ENCODE assay signal across 9 mouse cellular contexts in the genomic region with DNA sequence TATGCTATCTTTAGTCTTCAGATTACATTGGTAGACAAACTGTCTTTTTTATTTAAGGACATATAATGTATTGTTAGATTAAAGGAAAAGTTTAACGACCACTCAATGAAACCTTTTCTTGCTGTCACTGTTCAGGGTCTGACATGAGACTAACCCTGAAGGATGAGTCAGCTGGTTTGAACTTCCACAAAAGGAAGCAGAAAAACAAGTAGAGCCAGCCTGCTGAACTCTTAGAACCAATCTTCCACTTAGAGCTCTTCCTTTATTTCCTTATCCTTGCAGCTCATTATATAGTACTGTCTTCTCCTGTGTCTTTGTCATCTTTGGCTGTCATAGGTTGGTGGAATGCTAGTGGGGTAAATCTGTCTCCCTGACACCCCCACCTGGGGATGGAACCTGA. TPM values are rescaled to one million over a fixed set of nuclear protein-coding genes. Genes with fewer than 3 reads are reported as not detected.
DNase-seq lines count a peak whose midpoint lies in the region; ATAC-seq lines count a peak whose summit lies in the region.
"Had no signal": no experiment of that assay in that cellular context is flagged by ENCODE, and none has a peak within 500 bp of the region (broad histone marks: within the 10 kb centered on the region; RNA-seq: fewer than 3 reads in every experiment).

No protein-coding gene starts in this region.

- DNase-seq in heart, postnatal 4 days = no peak
- peak; percentile 17 for DNase-seq in c-Kit-positive CD71-positive TER-119-negative erythroid progenitor cells, embryonic 14.5 days (ENCODE audit: low read depth)
- no peak for DNase-seq in midbrain, embryonic 14.5 days
- DNase-seq in left cerebral cortex, postnatal 25 days (ENCODE audit: low spot score in 2 of 2) = no peak
- DNase-seq in ovary, postnatal 10 days (ENCODE audit: low spot score) = no peak
- no peak for DNase-seq in thymus, adult 18-20 months

- peak overlapping the region; percentile 84 for H3K27ac ChIP-seq in heart, embryonic 13.5 days (replicated peaks)
- H3K27ac ChIP-seq in hindbrain, embryonic 16.5 days (ENCODE audit: low read depth, low read length) = no peak overlapping the region
- no peak overlapping the region for H3K27ac ChIP-seq in midbrain, embryonic 14.5 days (replicated peaks; ENCODE audit: low read depth, low read length)

- peak overlapping the region; percentile 72 for H3K4me3 ChIP-seq in heart, embryonic 13.5 days
- peak overlapping the region; percentile 2; the same call in 1 of the 2 replicates for H3K4me3 ChIP-seq in hindbrain, embryonic 16.5 days (ENCODE audit: low read length)
- peak overlapping the region; percentile 24 for H3K4me3 ChIP-seq in midbrain, embryonic 14.5 days (replicated peaks; ENCODE audit: low read depth, low read length)

- no peaks in the 10 kb centered on the region for H3K9me3 ChIP-seq in heart, embryonic 13.5 days
- H3K9me3 ChIP-seq in hindbrain, embryonic 16.5 days (ENCODE audit: control insufficient read depth, low read length) = no peaks in the 10 kb centered on the region
- no peaks in the 10 kb centered on the region for H3K9me3 ChIP-seq in midbrain, embryonic 14.5 days (ENCODE audit: control insufficient read depth, low read length)
- H3K9me3 ChIP-seq: G1E had no signal

- ATAC-seq in heart, embryonic 13.5 days (ENCODE audit: extremely low read depth, insufficient number of reproducible peaks, low FRiP score, low TSS enrichment) = no peak; the same call in 1 of the 2 replicates
- no peak for ATAC-seq in hindbrain, embryonic 16.5 days
- no peak for ATAC-seq in midbrain, embryonic 14.5 days (ENCODE audit: low FRiP score, low TSS enrichment)

- intact Hi-C loops in left cerebral cortex, postnatal 25 days (cut with DNase I) = no loop called here

- peaks cover 59% of the 10 kb centered on the region for H3K36me3 ChIP-seq in heart, embryonic 13.5 days
- peaks cover 12% of the 10 kb centered on the region; the same call in 1 of the 2 replicates for H3K36me3 ChIP-seq in hindbrain, embryonic 16.5 days (ENCODE audit: control insufficient read depth, insufficient read depth, low read length)
- peaks cover 29% of the 10 kb centered on the region for H3K36me3 ChIP-seq in midbrain, embryonic 14.5 days (ENCODE audit: control insufficient read depth, insufficient read depth, low read length)

- H3K4me1 ChIP-seq in heart, embryonic 13.5 days = peaks cover 32% of the 10 kb centered on the region
- H3K4me1 ChIP-seq in hindbrain, embryonic 16.5 days (ENCODE audit: control insufficient read depth, insufficient read depth, low read depth, low read length) = peaks cover 8% of the 10 kb centered on the region
- H3K4me1 ChIP-seq in midbrain, embryonic 14.5 days (ENCODE audit: control insufficient read depth, insufficient read depth, low read length) = peaks cover 21% of the 10 kb centered on the region

- no peaks in the 10 kb centered on the region for H3K27me3 ChIP-seq in heart, embryonic 13.5 days (replicated peaks)
- no peaks in the 10 kb centered on the region for H3K27me3 ChIP-seq in hindbrain, embryonic 16.5 days (replicated peaks; ENCODE audit: control insufficient read depth, insufficient read depth, low read length)
- H3K27me3 ChIP-seq in midbrain, embryonic 14.5 days (ENCODE audit: control insufficient read depth, insufficient read depth, low read length) = no peaks in the 10 kb centered on the region

- H3K9ac ChIP-seq in heart, embryonic 13.5 days = peak overlapping the region; percentile 72
- no peak overlapping the region for H3K9ac ChIP-seq in hindbrain, embryonic 16.5 days (ENCODE audit: low read depth, low read length)
- H3K9ac ChIP-seq in midbrain, embryonic 14.5 days (replicated peaks; ENCODE audit: low read length) = no peak overlapping the region

- WGBS in heart, embryonic 13.5 days = 35% methylated on average over 1 of the region's 1 CpGs
- WGBS in hindbrain, embryonic 16.5 days = 57% methylated on average over 1 of the region's 1 CpGs
- WGBS in midbrain, embryonic 14.5 days = 80% methylated on average over 1 of the region's 1 CpGs

- H3K4me2 ChIP-seq in heart, embryonic 13.5 days = peak overlapping the region; percentile 81
- H3K4me2 ChIP-seq in hindbrain, embryonic 16.5 days (ENCODE audit: low read length) = peak overlapping the region; percentile 44
- peak overlapping the region; percentile 90 for H3K4me2 ChIP-seq in midbrain, embryonic 14.5 days (ENCODE audit: low read length)

RNA-seq across cellular contexts. Expression of a gene that starts 1.2 kb away (rescaled TPM):
- 51.7 and 56.8 TPM in 2 replicates for polyA plus RNA-seq in heart, embryonic 13.5 days (2015; fragmentation: Nextera tagmentation; extraction: Ambion mirVana)
- total RNA-seq in heart, postnatal 4 days (2021) = 10 to 100 TPM; 43.4 to 48.0 TPM
- polyA plus RNA-seq in hindbrain, embryonic 16.5 days (2015; fragmentation: Nextera tagmentation; extraction: Ambion mirVana) = 72.2 and 72.6 TPM in 2 replicates
- 56.5 and 57.4 TPM in 2 replicates for polyA plus RNA-seq in midbrain, embryonic 14.5 days (2014; fragmentation: Nextera tagmentation; extraction: Ambion mirVana)
- total RNA-seq in left cerebral cortex, postnatal 25 days (2021) = 10 to 100 TPM; 49.1 to 49.9 TPM

RNA-seq across cellular contexts. Expression of a gene that starts 32.2 kb away (rescaled TPM):
- polyA plus RNA-seq in heart, embryonic 13.5 days (2015; fragmentation: Nextera tagmentation; extraction: Ambion mirVana) = 54.8 and 61.4 TPM in 2 replicates
- total RNA-seq in heart, postnatal 4 days (2021) = 10 to 100 TPM; 44.9 to 49.2 TPM
- polyA plus RNA-seq in hindbrain, embryonic 16.5 days (2015; fragmentation: Nextera tagmentation; extraction: Ambion mirVana) = 70.2 and 81.8 TPM in 2 replicates
- 68.2 and 91.0 TPM in 2 replicates for polyA plus RNA-seq in midbrain, embryonic 14.5 days (2014; fragmentation: Nextera tagmentation; extraction: Ambion mirVana)
- 10 to 100 TPM; 54.0 to 57.1 TPM for total RNA-seq in left cerebral cortex, postnatal 25 days (2021)

RNA-seq across cellular contexts. Expression of a gene that starts 57.1 kb away (rescaled TPM):
- 11.7 and 12.8 TPM in 2 replicates for polyA plus RNA-seq in heart, embryonic 13.5 days (2015; fragmentation: Nextera tagmentation; extraction: Ambion mirVana)
- 1 to 10 TPM; 5.0 to 7.1 TPM for total RNA-seq in heart, postnatal 4 days (2021)
- polyA plus RNA-seq in hindbrain, embryonic 16.5 days (2015; fragmentation: Nextera tagmentation; extraction: Ambion mirVana) = 249 and 257 TPM in 2 replicates
- 169 and 199 TPM in 2 replicates for polyA plus RNA-seq in midbrain, embryonic 14.5 days (2014; fragmentation: Nextera tagmentation; extraction: Ambion mirVana)
- total RNA-seq in left cerebral cortex, postnatal 25 days (2021) = 100 to 1,000 TPM; 527 to 544 TPM

Comparison
In these comparisons a context has a peak if more than half of its experiments do, and no peak if none do; other contexts are left out.
1. H3K4me3 ChIP-seq: peak in every context shown above with its lines; median percentile 72 in heart, embryonic 13.5 days; 24 in midbrain, embryonic 14.5 days; 2 in hindbrain, embryonic 16.5 days.
2. RNA of a gene that starts 57.1 kb away (polyA plus RNA-seq): 249 to 257 TPM in hindbrain, embryonic 16.5 days and 169 to 199 TPM in midbrain, embryonic 14.5 days; 11.7 to 12.8 TPM in heart, embryonic 13.5 days; every median in the first group is over 10 times any median in the second.
3. Peak in every context shown above with its lines, with median percentiles within 50 percentile points of each other: H3K4me2 ChIP-seq.